8 mouse cellular contexts compared by ENCODE assay signal in the genomic region with DNA sequence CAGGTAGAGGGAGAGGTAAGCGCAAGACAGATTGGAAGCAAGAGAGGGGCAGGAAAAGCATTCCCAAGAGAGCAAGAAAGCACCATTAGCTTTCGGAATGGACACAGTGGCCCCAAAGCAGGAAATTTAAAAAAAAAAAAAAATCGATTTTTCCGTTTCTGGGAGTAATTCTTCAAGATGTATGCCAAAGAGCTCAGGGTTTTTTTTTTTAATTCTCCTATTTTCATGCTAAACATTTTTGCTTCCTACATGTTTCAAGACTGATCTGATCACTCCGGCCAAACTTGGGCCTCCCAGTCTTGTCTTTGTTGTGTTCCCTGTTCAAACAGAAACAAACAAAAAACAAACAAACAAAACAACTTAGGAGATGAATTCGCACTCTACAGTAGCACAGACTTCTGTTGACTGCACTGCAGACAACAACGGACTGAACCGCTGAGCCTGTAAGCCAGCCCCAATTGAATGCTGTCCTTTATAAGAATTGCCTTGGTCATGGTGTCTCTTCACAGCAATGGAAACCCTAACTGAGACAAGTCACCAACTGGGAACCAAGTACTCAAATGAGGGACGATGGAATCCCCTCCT. TPM values are rescaled to one million over a fixed set of nuclear protein-coding genes. Genes with fewer than 3 reads are reported as not detected.
DNase-seq lines count a peak whose midpoint lies in the region; ATAC-seq lines count a peak whose summit lies in the region.

No protein-coding gene starts in this region.

- peak overlapping the region; percentile 74 for H3K4me3 ChIP-seq in kidney, embryonic 14.5 days (ENCODE audit: low read length)
- peak overlapping the region; percentile 62 for H3K4me3 ChIP-seq in hindbrain, embryonic 11.5 days (ENCODE audit: low read depth, low read length)
- peak overlapping the region; percentile 69 for H3K4me3 ChIP-seq in midbrain, embryonic 12.5 days

- H3K36me3 ChIP-seq in kidney, embryonic 14.5 days (ENCODE audit: control insufficient read depth, insufficient read depth, low read length) = no peaks in the 10 kb centered on the region
- H3K36me3 ChIP-seq in hindbrain, embryonic 11.5 days (ENCODE audit: control insufficient read depth, insufficient read depth, low read length) = no peaks in the 10 kb centered on the region
- no peaks in the 10 kb centered on the region for H3K36me3 ChIP-seq in midbrain, embryonic 12.5 days

- peak overlapping the region; percentile 72 for H3K4me2 ChIP-seq in kidney, embryonic 14.5 days (replicated peaks; ENCODE audit: low read depth, low read length)
- peak overlapping the region; percentile 63 for H3K4me2 ChIP-seq in hindbrain, embryonic 11.5 days (replicated peaks; ENCODE audit: low read depth, low read length)
- peak overlapping the region; percentile 74 for H3K4me2 ChIP-seq in midbrain, embryonic 12.5 days (replicated peaks)

- 44% methylated on average over 9 of the region's 9 CpGs for WGBS in kidney, embryonic 14.5 days
- WGBS in hindbrain, embryonic 11.5 days = 48% methylated on average over 9 of the region's 9 CpGs
- WGBS in midbrain, embryonic 12.5 days = 42% methylated on average over 9 of the region's 9 CpGs

- DNase-seq in kidney, postnatal 10 days = no peak
- peak; percentile 51 for DNase-seq in MEL-GATA-1-ER (ENCODE audit: extremely low read depth, low read depth)
- no peak for DNase-seq in hindbrain, embryonic 11.5 days (ENCODE audit: low spot score)
- DNase-seq in adrenal gland, postnatal 25 days = no peak
- no peak for DNase-seq in kidney, adult 9 months

- no peaks in the 10 kb centered on the region for H3K27me3 ChIP-seq in kidney, embryonic 14.5 days (ENCODE audit: control insufficient read depth, insufficient read depth, low read length)
- H3K27me3 ChIP-seq in hindbrain, embryonic 11.5 days (ENCODE audit: control insufficient read depth, insufficient read depth, low read length) = no peaks in the 10 kb centered on the region
- H3K27me3 ChIP-seq in midbrain, embryonic 12.5 days = no peaks in the 10 kb centered on the region

- peak overlapping the region; percentile 85; the same call in 1 of the 2 replicates for H3K27ac ChIP-seq in kidney, embryonic 14.5 days (ENCODE audit: low read depth, low read length)
- no peak overlapping the region for H3K27ac ChIP-seq in hindbrain, embryonic 11.5 days (ENCODE audit: low read depth, low read length)
- no peak overlapping the region for H3K27ac ChIP-seq in midbrain, embryonic 12.5 days (replicated peaks)

- H3K9me3 ChIP-seq in kidney, embryonic 14.5 days (ENCODE audit: control insufficient read depth, low read length) = no peaks in the 10 kb centered on the region
- no peaks in the 10 kb centered on the region for H3K9me3 ChIP-seq in hindbrain, embryonic 11.5 days (ENCODE audit: control insufficient read depth, low read length)
- H3K9me3 ChIP-seq in midbrain, embryonic 12.5 days = no peaks in the 10 kb centered on the region

- 0 out of 2 replicates have a peak, but pooled peaks cover 2% of the 10 kb centered on the region for H3K4me1 ChIP-seq in kidney, embryonic 14.5 days (ENCODE audit: control insufficient read depth, insufficient read depth, low read length)
- H3K4me1 ChIP-seq in hindbrain, embryonic 11.5 days (replicated peaks; ENCODE audit: control insufficient read depth, insufficient read depth, low read length) = 0 out of 2 replicates have a peak, but pooled peaks cover 2% of the 10 kb centered on the region
- H3K4me1 ChIP-seq in midbrain, embryonic 12.5 days = peaks cover 6% of the 10 kb centered on the region; the same call in 1 of the 2 replicates

- peak overlapping the region; percentile 76 for H3K9ac ChIP-seq in kidney, embryonic 14.5 days (ENCODE audit: low read depth, low read length)
- peak overlapping the region; percentile 46 for H3K9ac ChIP-seq in hindbrain, embryonic 11.5 days (ENCODE audit: low read depth, low read length)
- H3K9ac ChIP-seq in midbrain, embryonic 12.5 days (replicated peaks) = peak overlapping the region; percentile 65

- ATAC-seq in kidney, embryonic 14.5 days (ENCODE audit: low FRiP score, low TSS enrichment) = no peak
- no peak for ATAC-seq in hindbrain, embryonic 11.5 days (ENCODE audit: low FRiP score)
- ATAC-seq in midbrain, embryonic 12.5 days (ENCODE audit: low FRiP score, low read depth) = no peak
- ATAC-seq in frontal cortex, adult (ENCODE audit: low TSS enrichment) = no peak

RNA-seq across cellular contexts. Expression of a gene that starts 0.7 kb away (rescaled TPM):
- 5.5 and 10.4 TPM in 2 replicates for polyA plus RNA-seq in kidney, embryonic 14.5 days (2014; fragmentation: Nextera tagmentation; extraction: Ambion mirVana)
- polyA plus RNA-seq in hindbrain, embryonic 11.5 days (2014; fragmentation: Nextera tagmentation; extraction: Ambion mirVana) = 2.5 and 3.0 TPM in 2 replicates
- polyA plus RNA-seq in midbrain, embryonic 12.5 days (2016; fragmentation: Nextera tagmentation; extraction: Ambion mirVana) = 2.5 and 3.1 TPM in 2 replicates
- total RNA-seq in adrenal gland, postnatal 25 days (2021) = 14.4 and 18.5 TPM in 2 replicates

RNA-seq across cellular contexts. Expression of a gene that starts 0.8 kb away (rescaled TPM):
- 9.2 and 11.4 TPM in 2 replicates for polyA plus RNA-seq in kidney, embryonic 14.5 days (2014; fragmentation: Nextera tagmentation; extraction: Ambion mirVana)
- 9.0 and 10.7 TPM in 2 replicates for polyA plus RNA-seq in hindbrain, embryonic 11.5 days (2014; fragmentation: Nextera tagmentation; extraction: Ambion mirVana)
- polyA plus RNA-seq in midbrain, embryonic 12.5 days (2016; fragmentation: Nextera tagmentation; extraction: Ambion mirVana) = 6.2 and 7.1 TPM in 2 replicates
- 5.0 and 6.0 TPM in 2 replicates for total RNA-seq in adrenal gland, postnatal 25 days (2021)

RNA-seq across cellular contexts. Expression of a gene that starts 45.5 kb away (rescaled TPM):
- polyA plus RNA-seq in kidney, embryonic 14.5 days (2014; fragmentation: Nextera tagmentation; extraction: Ambion mirVana) = 67.7 and 86.5 TPM in 2 replicates
- polyA plus RNA-seq in hindbrain, embryonic 11.5 days (2014; fragmentation: Nextera tagmentation; extraction: Ambion mirVana) = 113 and 115 TPM in 2 replicates
- 93.7 and 98.6 TPM in 2 replicates for polyA plus RNA-seq in midbrain, embryonic 12.5 days (2016; fragmentation: Nextera tagmentation; extraction: Ambion mirVana)
- total RNA-seq in adrenal gland, postnatal 25 days (2021) = 91.6 and 105 TPM in 2 replicates
